Mouse (Mus musculus) ES-E14 (cell line): Measurements from ENCODE around the gene Gigyf2. TPM values are rescaled to one million over a fixed set of nuclear protein-coding genes. Genes with fewer than 3 reads are reported as not detected.

Source experiments
- DNase-seq: peaks from one replicate; pipeline ENCODE4 v3.0.0-alpha.2; 2013; ENCODE audit warnings: low read depth, low spot score
- H3K27ac ChIP-seq: 2 replicates; pipeline ENCODE4 v1.5.1; 2012; ENCODE audit warnings: low read depth, mild to moderate bottlenecking, low read length, moderate library complexity, mixed read lengths; ENCODE audit not compliant: poor library complexity, insufficient read depth, severe bottlenecking
- H3K36me3 ChIP-seq: 2 replicates; pipeline ENCODE4 v1.6.1; 2012; ENCODE audit warnings: mild to moderate bottlenecking, low read length, moderate library complexity, mixed read lengths; ENCODE audit not compliant: control insufficient read depth, poor library complexity, insufficient read depth, severe bottlenecking
- H3K4me1 ChIP-seq, 2 experiments: fragments of 150-350 bp in 1 of 2; sonication (generic) in 1 of 2; 2 replicates each; pipeline ENCODE4 v1.6.1; 2012; ENCODE audit warnings: low read length in 2 of 2, mild to moderate bottlenecking in 1 of 2, mixed read lengths in 1 of 2; ENCODE audit not compliant: control insufficient read depth in 2 of 2, insufficient read depth in 2 of 2, poor library complexity in 1 of 2
- H3K4me3 ChIP-seq, 2 experiments: fragments of 150-350 bp in 1 of 2; sonication (generic) in 1 of 2; 2 replicates each; pipeline ENCODE4 v1.5.1; 2012; ENCODE audit warnings: low read length in 2 of 2, low read depth in 1 of 2, mild to moderate bottlenecking in 1 of 2, mixed read lengths in 1 of 2; ENCODE audit not compliant: insufficient read depth in 1 of 2, poor library complexity in 1 of 2, severe bottlenecking in 1 of 2
- H3K9ac ChIP-seq: 2 replicates; pipeline ENCODE4 v1.6.1; 2012; ENCODE audit warnings: low read depth, mild to moderate bottlenecking, low read length, mixed read lengths; ENCODE audit not compliant: poor library complexity, insufficient read depth, severe bottlenecking
- H3K9me3 ChIP-seq: fragments of 150-350 bp; sonication (generic); 2 replicates; pipeline ENCODE4 v1.6.1; 2012; ENCODE audit warnings: low read depth, mild to moderate bottlenecking, low read length; ENCODE audit not compliant: control insufficient read depth, insufficient read depth
- CHD2 ChIP-seq: IDR thresholded peaks from 2 replicates; pipeline ENCODE4 v1.6.1; 2014; ENCODE audit warnings: mild to moderate bottlenecking, low read depth, low read length, inconsistent platforms
- HCFC1 ChIP-seq: IDR thresholded peaks from 2 replicates; pipeline ENCODE4 v1.6.1; 2012; ENCODE audit warnings: low read length, inconsistent platforms, borderline replicate concordance; ENCODE audit not compliant: insufficient read depth
- MAFK ChIP-seq: IDR thresholded peaks from 2 replicates; pipeline ENCODE4 v1.6.1; 2014; ENCODE audit warnings: mild to moderate bottlenecking, low read depth, low read length, inconsistent platforms; ENCODE audit not compliant: insufficient read depth
- ZC3H11A ChIP-seq: IDR thresholded peaks from 2 replicates; pipeline ENCODE4 v1.6.1; 2012; ENCODE audit warnings: low read depth, mild to moderate bottlenecking, inconsistent platforms, low read length, borderline replicate concordance
- ZNF384 ChIP-seq: IDR thresholded peaks from 2 replicates; pipeline ENCODE4 v1.6.1; 2012; ENCODE audit warnings: low read depth, low read length, inconsistent platforms
- in situ Hi-C, 2 experiments: fragments of 600-800 bp; cut with MboI; formaldehyde crosslinking; loops; one replicate each; pipeline ENCODE4 v1.15.1; 2025; ENCODE audit warnings: low sequenced_read_pairs in 2 of 2, inconsistent platforms in 1 of 2; ENCODE audit not compliant: unreplicated experiment in 2 of 2
- total RNA-seq: library from RNA; depleted of rRNA; stranded (reverse); fragments of 300-350 nt; gene quantifications from 2 replicates; pipeline ENCODE4 v1.2.3, GENCODE M21; 2012

Gene Gigyf2
- total RNA-seq, 1 experiment: 58.7 TPM

- Histone ChIP-seq H3K9ac (no peak overlapping the region), H3K4me1 (no peaks in the 10 kb centered on the region), H3K27ac (no peak overlapping the region), H3K9me3 (no peaks in the 10 kb centered on the region), H3K4me3 (no peak overlapping the region), H3K36me3 (no peaks in the 10 kb centered on the region)
- no peak for DNase-seq
- TF ChIP-seq ZNF384 (no peak), ZC3H11A (no peak), CHD2 (no peak), MAFK (no peak), HCFC1 (no peak)
- in situ Hi-C loops: no loop called here
Measured at GRCm38 (mm10) chr1:87322778-87323177, 4.0 kb upstream of the Gigyf2 start.

GRCm38 (mm10) chr1:87324649-87325048, 2.1 kb upstream of the Gigyf2 start:
- Histone ChIP-seq H3K4me1 (peaks cover 2 to 3% of the 10 kb centered on the region in 2 experiments; a peak in 1 of 4 replicates), H3K9me3 (no peaks in the 10 kb centered on the region), H3K27ac (no peak overlapping the region), H3K36me3 (no peaks in the 10 kb centered on the region), H3K4me3 (no peak overlapping the region), H3K9ac (no peak overlapping the region)
- no peak for DNase-seq
- TF ChIP-seq ZNF384: no peak
- no peak for TF ChIP-seq HCFC1
- no peak for TF ChIP-seq CHD2
- in situ Hi-C loops: no loop called here

DNA sequence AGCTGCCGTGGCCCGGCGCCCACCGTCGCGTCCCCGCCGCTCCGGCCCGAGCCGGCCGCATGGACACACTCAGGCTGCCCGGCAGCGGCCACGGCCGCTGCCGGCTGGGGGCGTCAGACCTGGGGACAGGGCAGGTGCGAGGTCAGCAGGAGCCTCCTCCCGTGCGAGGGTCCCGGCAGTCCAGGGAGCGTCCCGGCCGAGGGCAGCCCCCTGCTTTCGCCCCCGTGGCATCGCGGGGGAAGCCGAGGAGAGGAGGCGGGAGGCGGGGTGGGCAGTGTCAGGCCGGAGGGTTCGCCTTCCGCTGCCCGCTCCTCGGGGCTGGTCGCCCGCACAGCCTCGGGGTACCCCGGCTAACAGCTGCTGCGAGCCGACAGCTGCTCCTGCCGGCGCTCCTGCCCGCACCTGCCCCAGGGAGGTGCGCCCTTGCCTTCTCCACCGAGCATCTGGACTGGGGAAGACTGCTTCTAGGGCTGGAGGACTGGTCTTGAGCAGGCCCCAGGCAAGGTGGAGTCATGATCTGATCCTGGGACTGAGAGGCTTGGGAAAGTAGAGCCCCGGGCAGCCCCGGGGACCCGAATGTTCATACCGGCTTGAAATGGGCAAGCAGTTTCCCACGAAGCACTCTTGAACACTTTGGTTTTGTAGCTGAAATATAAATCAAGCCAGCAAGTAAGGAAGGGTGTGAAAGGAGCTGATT, 515 bp downstream of the Gigyf2 start:
- H3K9ac ChIP-seq: peak overlapping the region; percentile 97
- peaks cover 3 to 6% of the 10 kb centered on the region in 2 experiments; a peak in 3 of 4 replicates for H3K4me1 ChIP-seq
- H3K4me3 ChIP-seq: peak overlapping the region; percentile 93 to 96
- in situ Hi-C loops: no loop called here
- peak overlapping the region; percentile 86 for H3K27ac ChIP-seq
- DNase-seq: no peak
- TF ChIP-seq CHD2 (no peak), ZC3H11A (no peak), MAFK (no peak), ZNF384 (no peak), HCFC1 (no peak)
- no peaks in the 10 kb centered on the region for H3K9me3 ChIP-seq
- peaks cover 2% of the 10 kb centered on the region; the same call in 1 of the 2 replicates for H3K36me3 ChIP-seq

- in situ Hi-C loops: no loop called here
- Histone ChIP-seq H3K4me1 (peaks cover 3 to 6% of the 10 kb centered on the region in 2 experiments; a peak in 3 of 4 replicates), H3K9me3 (no peaks in the 10 kb centered on the region), H3K27ac (no peak overlapping the region), H3K36me3 (peaks cover 4% of the 10 kb centered on the region), H3K4me3 (no peak overlapping the region), H3K9ac (no peak overlapping the region)
- TF ChIP-seq CHD2: no peak
- no peak for TF ChIP-seq HCFC1
- TF ChIP-seq MAFK: no peak
- no peak for TF ChIP-seq ZC3H11A
- TF ChIP-seq ZNF384: no peak
- DNase-seq: no peak
Measured at GRCm38 (mm10) chr1:87331774-87332173, 5.0 kb downstream of the Gigyf2 start.
